Mouse (Mus musculus) myocyte (in vitro differentiated cells): ENCODE data around the gene Scg3.

Source experiments
- E2F4 ChIP-seq: IDR thresholded peaks from one replicate; pipeline ENCODE4 v1.6.1; 2011; ENCODE audit warnings: mild to moderate bottlenecking, control low read depth, moderate library complexity; ENCODE audit not compliant: insufficient read depth
- MYOD1 ChIP-seq, 3 experiments: IDR thresholded peaks; one replicate each; pipeline ENCODE4 v1.6.1; 2011; ENCODE audit warnings: control low read depth in 2 of 3, low read depth in 2 of 3, mild to moderate bottlenecking in 2 of 3, moderate library complexity in 1 of 3; ENCODE audit not compliant: insufficient read length in 2 of 3, control insufficient read depth in 1 of 3
- POLR2A ChIP-seq: IDR thresholded peaks from one replicate; pipeline ENCODE4 v1.6.1; 2011; ENCODE audit warnings: low read depth, mild to moderate bottlenecking, control low read depth, moderate library complexity; ENCODE audit not compliant: insufficient read length
- POLR2AphosphoS2 ChIP-seq: IDR thresholded peaks from one replicate; pipeline ENCODE4 v1.6.1; 2011; ENCODE audit warnings: low read depth, control low read depth; ENCODE audit not compliant: insufficient read length
- SRF ChIP-seq: IDR thresholded peaks from one replicate; pipeline ENCODE4 v1.6.1; 2011; ENCODE audit warnings: low read depth; ENCODE audit not compliant: control insufficient read depth, insufficient read length

- TF ChIP-seq POLR2AphosphoS2 (no peak), E2F4 (no peak), MYOD1 (IDR thresholded peaks at IDR 0.05; ENCODE audit: control insufficient read depth in 1 of 3, insufficient read length in 2 of 3, low read depth in 2 of 3) (no peak), POLR2A (no peak), SRF (no peak)
Measured at GRCm38 (mm10) chr9:75676226-75676625, 7.6 kb downstream of the Scg3 start.
